Mouse (Mus musculus): ENCODE results near the gene Vdr.

GRCm38 (mm10) chr15:97945656-97946315, 35.4 kb upstream of the Vdr start:
- TF ChIP-seq EP300 (IDR thresholded peaks at IDR 0.05; ENCODE audit: low read depth) (no peak), CTCF (IDR thresholded peaks at IDR 0.05; ENCODE audit: low read depth) (no peak)

All from liver, embryonic 14.5 days (tissue).